Mouse (Mus musculus): ENCODE measurements around the gene Slc36a3.

Slc36a3 gene

DNA sequence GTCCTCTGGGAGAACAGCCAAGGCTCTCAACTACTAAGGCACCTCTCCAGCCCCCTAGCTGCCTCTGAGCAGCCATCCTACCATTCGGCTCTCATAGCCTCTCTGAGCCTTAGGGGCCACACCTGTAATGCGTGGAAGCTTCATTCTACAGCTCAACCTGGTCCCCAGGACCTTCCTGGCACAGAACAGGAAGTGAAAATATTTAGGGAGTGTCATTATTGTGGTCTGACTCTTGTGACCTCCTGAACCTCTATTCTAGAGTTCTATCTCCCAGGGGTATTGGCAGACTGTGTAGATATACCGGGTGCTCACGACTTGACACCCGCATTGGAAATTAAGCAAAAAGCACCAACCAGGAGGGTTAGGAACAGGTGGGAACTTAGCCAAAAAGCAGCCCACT is 75.3 kb downstream of the Slc36a3 start:
- DNase-seq (ENCODE audit: low read depth, low spot score): no peak

- DNase-seq (ENCODE audit: low read depth, low spot score): no peak
These were observed 75.9 kb downstream of the Slc36a3 start for GRCm38 (mm10) chr11:55075602-55076001.
